Mouse (Mus musculus): Measurements from ENCODE around the gene Irs1.
A peak's percentile ranks its signal among the peaks of the same experiment; 100 is the strongest.

Gene Irs1

GRCm38 (mm10) chr1:82291151-82291797, at the start of gene Irs1:
Gene Irs1 (minus strand): TSS chr1:82291416.
- peak; percentile 86 for DNase-seq

- no peak for DNase-seq
Measured at GRCm38 (mm10) chr1:82334506-82334905, 43.3 kb upstream of the Irs1 start.

- DNase-seq, result no peak
Measured at GRCm38 (mm10) chr1:82329954-82330247, 38.7 kb upstream of the Irs1 start.

GRCm38 (mm10) chr1:82329237-82329953, 38.2 kb upstream of the Irs1 start:
- no peak for DNase-seq

- DNase-seq, result no peak
Measured at GRCm38 (mm10) chr1:82328033-82328775, 37.0 kb upstream of the Irs1 start.

- no peak for DNase-seq
Measured at GRCm38 (mm10) chr1:82326120-82326519, 34.9 kb upstream of the Irs1 start.

GRCm38 (mm10) chr1:82324131-82324785, 33.0 kb upstream of the Irs1 start:
- DNase-seq, result no peak

GRCm38 (mm10) chr1:82321441-82321840, 30.2 kb upstream of the Irs1 start:
- no peak for DNase-seq

- DNase-seq, result no peak
Measured at GRCm38 (mm10) chr1:82320864-82321263, 29.6 kb upstream of the Irs1 start.

GRCm38 (mm10) chr1:82320456-82320855, 29.2 kb upstream of the Irs1 start:
- no peak for DNase-seq

- DNase-seq, result peak in 1 of 2 experiments; percentile 40
Measured at GRCm38 (mm10) chr1:82316746-82317126, 25.5 kb upstream of the Irs1 start.

- peak; percentile 98 to 99 for DNase-seq
Measured at GRCm38 (mm10) chr1:82316111-82316745, 25.0 kb upstream of the Irs1 start, which contains the start of gene Rhbdd1. Gene Rhbdd1 (plus strand): TSS chr1:82316452.

- no peak for DNase-seq
Measured at GRCm38 (mm10) chr1:82304483-82304882, 13.3 kb upstream of the Irs1 start.

- no peak for DNase-seq
Measured at GRCm38 (mm10) chr1:82298586-82298985, 7.4 kb upstream of the Irs1 start.

GRCm38 (mm10) chr1:82294102-82294501, 2.9 kb upstream of the Irs1 start:
- peak; percentile 59 to 62 for DNase-seq

GRCm38 (mm10) chr1:82292771-82293170, 1.6 kb upstream of the Irs1 start:
- DNase-seq, result peak; percentile 75 to 83

- no peak for DNase-seq
Measured at GRCm38 (mm10) chr1:82291930-82292712, 905 bp upstream of the Irs1 start.

GRCm38 (mm10) chr1:82290723-82291150, 479 bp downstream of the Irs1 start:
- DNase-seq, result peak; percentile 85 to 87

- DNase-seq, result peak; percentile 72 to 76
Measured at GRCm38 (mm10) chr1:82289990-82290681, 1.1 kb downstream of the Irs1 start.

GRCm38 (mm10) chr1:82289116-82289989, 1.9 kb downstream of the Irs1 start:
- peak; percentile 27 to 41 for DNase-seq
